Mouse (Mus musculus): ENCODE data around the gene Cdk14. TPM values are rescaled to one million over a fixed set of nuclear protein-coding genes. Genes with fewer than 3 reads are reported as not detected.

The Cdk14 gene
- polyA plus RNA-seq, 1 experiment, result 11.2 TPM

DNA sequence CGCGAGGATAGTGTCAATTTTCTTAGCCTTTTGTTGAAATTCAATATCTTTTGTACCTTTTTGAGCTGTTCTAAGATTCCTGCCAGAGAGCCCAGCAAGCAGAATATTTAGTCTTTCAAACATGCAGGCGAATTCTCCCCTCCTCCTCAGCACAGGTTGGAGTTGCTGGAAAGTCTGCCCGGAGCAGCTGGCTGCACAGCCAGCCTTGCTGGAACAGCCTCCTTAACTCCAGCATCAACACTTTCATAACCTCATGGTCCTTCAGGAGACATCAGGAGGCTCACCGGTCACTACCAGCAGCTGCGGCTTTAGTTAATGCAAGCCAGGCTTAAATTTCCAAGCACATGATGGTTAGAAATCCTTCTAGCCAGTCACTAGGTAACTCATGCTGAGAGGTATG lies 105.8 kb downstream of the Cdk14 start:
- Histone ChIP-seq H3K79me2 (ENCODE audit: control insufficient read depth, insufficient read depth) (peaks cover 75% of the 10 kb centered on the region), H3K36me3 (ENCODE audit: control insufficient read depth, insufficient read depth) (peaks cover 5% of the 10 kb centered on the region), H3ac (ENCODE audit: control insufficient read depth, insufficient read length) (no peak overlapping the region), H3K4me3 (no peak overlapping the region), H3K27me3 (ENCODE audit: control insufficient read depth, insufficient read depth, insufficient read length) (no peaks in the 10 kb centered on the region), H3K4me2 (ENCODE audit: low read depth) (no peak overlapping the region)
- TF ChIP-seq E2F4 (IDR thresholded peaks at IDR 0.05; ENCODE audit: insufficient read depth) (no peak), MAX (IDR thresholded peaks at IDR 0.05; ENCODE audit: low read depth) (no peak), CEBPB (IDR thresholded peaks at IDR 0.05; ENCODE audit: insufficient read depth, poor library complexity, severe bottlenecking) (no peak), POLR2AphosphoS2 (IDR thresholded peaks at IDR 0.05; ENCODE audit: insufficient read length, low read depth) (no peak), TCF3 (IDR thresholded peaks at IDR 0.05; ENCODE audit: insufficient read length, low read depth) (no peak)

DNA sequence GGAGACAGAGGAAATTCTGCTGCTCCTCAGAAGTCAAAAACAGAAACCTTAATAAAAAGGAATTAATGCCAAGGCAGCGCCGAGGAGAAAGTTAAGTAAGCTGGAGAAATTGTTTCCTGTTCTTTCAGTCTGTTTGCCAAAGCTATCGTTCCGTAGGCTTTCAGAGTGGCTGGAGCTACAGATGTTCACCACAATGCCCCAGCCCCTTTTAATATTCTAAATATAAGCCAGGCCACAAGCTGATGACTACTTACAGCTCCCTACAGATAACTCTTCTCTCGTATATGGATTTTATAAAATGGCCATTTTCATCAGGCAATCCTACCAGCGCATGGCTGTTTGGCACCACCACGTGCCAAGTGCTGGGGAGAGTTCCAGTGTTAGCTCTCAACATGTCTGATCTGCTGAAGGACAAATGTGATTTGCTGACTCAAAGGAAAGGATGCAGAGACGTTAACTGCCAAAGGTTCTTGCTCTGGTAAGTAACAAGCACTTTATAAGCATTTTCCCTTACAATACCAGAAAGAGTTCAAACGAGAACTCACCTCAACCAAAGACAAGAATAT lies 106.8 kb downstream of the Cdk14 start:
- Histone ChIP-seq H3K4me3 (no peak overlapping the region), H3K36me3 (ENCODE audit: control insufficient read depth, insufficient read depth) (peaks cover 5% of the 10 kb centered on the region), H3K27me3 (ENCODE audit: control insufficient read depth, insufficient read depth, insufficient read length) (no peaks in the 10 kb centered on the region), H3ac (ENCODE audit: control insufficient read depth, insufficient read length) (no peak overlapping the region), H3K79me2 (ENCODE audit: control insufficient read depth, insufficient read depth) (peaks cover 75% of the 10 kb centered on the region), H3K4me2 (ENCODE audit: low read depth) (no peak overlapping the region)
- TF ChIP-seq POLR2A (IDR thresholded peaks at IDR 0.05; ENCODE audit: insufficient read length, low read depth) (no peak), TCF3 (IDR thresholded peaks at IDR 0.05; ENCODE audit: insufficient read length, low read depth) (no peak), MYOD1 (IDR thresholded peaks at IDR 0.05; ENCODE audit: control insufficient read depth in 1 of 3, insufficient read length in 2 of 3, low read depth in 2 of 3) (no peak), TCF12 (IDR thresholded peaks at IDR 0.05; ENCODE audit: insufficient read depth, poor library complexity, severe bottlenecking) (no peak), MYOG (IDR thresholded peaks at IDR 0.05; ENCODE audit: control insufficient read depth in 1 of 3, insufficient read depth in 1 of 3, insufficient read length in 2 of 3, low read depth in 2 of 3) (no peak), REST (IDR thresholded peaks at IDR 0.05; ENCODE audit: insufficient read depth, insufficient read length) (no peak), CEBPB (IDR thresholded peaks at IDR 0.05; ENCODE audit: insufficient read depth, poor library complexity, severe bottlenecking) (no peak), SRF (IDR thresholded peaks at IDR 0.05; ENCODE audit: control insufficient read depth, insufficient read length, low read depth) (no peak), POLR2AphosphoS2 (IDR thresholded peaks at IDR 0.05; ENCODE audit: insufficient read length, low read depth) (no peak), E2F4 (IDR thresholded peaks at IDR 0.05; ENCODE audit: insufficient read depth) (no peak)

DNA sequence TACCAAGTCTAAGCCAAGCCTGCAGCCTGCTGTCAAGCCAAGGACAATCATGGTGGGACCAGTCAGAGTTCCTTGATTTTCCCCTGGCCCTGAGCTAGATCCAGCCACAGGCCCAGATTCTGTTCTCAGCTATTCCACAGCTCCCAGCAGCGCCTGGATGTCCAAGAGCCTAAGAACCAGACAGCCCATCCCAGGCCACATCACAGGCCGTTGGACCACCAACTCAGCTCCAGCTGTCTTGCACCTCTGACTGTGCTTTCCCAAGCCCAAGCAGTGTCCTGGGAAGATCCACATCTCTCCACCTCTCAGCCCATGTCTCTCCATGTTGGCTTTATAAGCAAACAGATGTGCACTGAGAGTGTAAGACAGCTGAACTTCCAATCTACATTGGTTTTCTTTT lies 114.8 kb downstream of the Cdk14 start:
- no peaks in the 10 kb centered on the region for H3K27me3 ChIP-seq (ENCODE audit: control insufficient read depth, insufficient read depth, insufficient read length)
- no peak overlapping the region for H3K4me3 ChIP-seq
- no peak overlapping the region for H3ac ChIP-seq (ENCODE audit: control insufficient read depth, insufficient read length)
- TF ChIP-seq TCF12 (IDR thresholded peaks at IDR 0.05; ENCODE audit: insufficient read depth, poor library complexity, severe bottlenecking) (no peak), POLR2A (IDR thresholded peaks at IDR 0.05; ENCODE audit: insufficient read length, low read depth) (no peak), MAX (IDR thresholded peaks at IDR 0.05; ENCODE audit: low read depth) (no peak), MYOD1 (IDR thresholded peaks at IDR 0.05; ENCODE audit: control insufficient read depth in 1 of 3, insufficient read length in 2 of 3, low read depth in 2 of 3) (no peak), USF1 (IDR thresholded peaks at IDR 0.05; ENCODE audit: low read depth) (no peak), CEBPB (IDR thresholded peaks at IDR 0.05; ENCODE audit: insufficient read depth, poor library complexity, severe bottlenecking) (no peak), TCF3 (IDR thresholded peaks at IDR 0.05; ENCODE audit: insufficient read length, low read depth) (no peak), SRF (IDR thresholded peaks at IDR 0.05; ENCODE audit: control insufficient read depth, insufficient read length, low read depth) (no peak), MYOG (IDR thresholded peaks at IDR 0.05; ENCODE audit: control insufficient read depth in 1 of 3, insufficient read depth in 1 of 3, insufficient read length in 2 of 3, low read depth in 2 of 3) (no peak), REST (IDR thresholded peaks at IDR 0.05; ENCODE audit: insufficient read depth, insufficient read length) (no peak), POLR2AphosphoS2 (IDR thresholded peaks at IDR 0.05; ENCODE audit: insufficient read length, low read depth) (no peak), E2F4 (IDR thresholded peaks at IDR 0.05; ENCODE audit: insufficient read depth) (no peak)
- peaks cover 4% of the 10 kb centered on the region for H3K36me3 ChIP-seq (ENCODE audit: control insufficient read depth, insufficient read depth)
- H3K4me2 ChIP-seq (ENCODE audit: low read depth), result no peak overlapping the region
- H3K79me2 ChIP-seq (ENCODE audit: control insufficient read depth, insufficient read depth), result peaks cover 79% of the 10 kb centered on the region

DNA sequence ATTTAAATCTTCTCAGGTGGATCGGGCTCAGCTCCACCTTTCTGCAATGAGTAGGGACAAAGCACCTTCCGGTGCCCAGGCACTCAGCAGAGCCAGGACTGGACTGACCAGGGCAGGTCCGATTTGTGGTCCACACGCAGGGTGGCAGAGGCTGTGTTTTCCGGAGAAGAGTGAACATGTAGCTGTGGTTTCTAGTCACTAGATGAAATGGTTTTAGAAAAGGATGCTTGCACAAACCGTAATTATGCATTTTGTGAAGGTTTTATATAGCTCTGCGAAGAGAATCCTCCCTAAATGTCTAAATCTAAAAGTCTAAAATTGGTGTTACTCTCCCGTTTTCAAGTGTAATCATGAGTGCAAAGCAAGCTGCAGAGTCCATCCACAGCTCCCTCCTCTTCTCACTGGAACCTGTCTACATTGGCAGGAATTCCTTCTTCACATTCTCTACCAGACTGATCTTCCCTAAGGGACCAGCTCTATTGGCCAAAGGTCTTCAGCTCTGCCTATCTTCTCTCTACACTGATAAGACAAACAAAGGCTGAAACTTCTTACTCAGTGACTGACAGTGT lies 116.9 kb downstream of the Cdk14 start:
- Histone ChIP-seq H3K79me2 (ENCODE audit: control insufficient read depth, insufficient read depth) (peaks cover 68% of the 10 kb centered on the region), H3K4me3 (no peak overlapping the region), H3K4me2 (ENCODE audit: low read depth) (no peak overlapping the region), H3K27me3 (ENCODE audit: control insufficient read depth, insufficient read depth, insufficient read length) (no peaks in the 10 kb centered on the region), H3K36me3 (ENCODE audit: control insufficient read depth, insufficient read depth) (no peaks in the 10 kb centered on the region), H3ac (ENCODE audit: control insufficient read depth, insufficient read length) (no peak overlapping the region)
- TF ChIP-seq POLR2AphosphoS2 (IDR thresholded peaks at IDR 0.05; ENCODE audit: insufficient read length, low read depth) (no peak), POLR2A (IDR thresholded peaks at IDR 0.05; ENCODE audit: insufficient read length, low read depth) (no peak), MAX (IDR thresholded peaks at IDR 0.05; ENCODE audit: low read depth) (no peak), CEBPB (IDR thresholded peaks at IDR 0.05; ENCODE audit: insufficient read depth, poor library complexity, severe bottlenecking) (no peak), MYOG (IDR thresholded peaks at IDR 0.05; ENCODE audit: control insufficient read depth in 1 of 3, insufficient read depth in 1 of 3, insufficient read length in 2 of 3, low read depth in 2 of 3) (no peak), REST (IDR thresholded peaks at IDR 0.05; ENCODE audit: insufficient read depth, insufficient read length) (no peak), E2F4 (IDR thresholded peaks at IDR 0.05; ENCODE audit: insufficient read depth) (no peak), MYOD1 (IDR thresholded peaks at IDR 0.05; ENCODE audit: control insufficient read depth in 1 of 3, insufficient read length in 2 of 3, low read depth in 2 of 3) (no peak), TCF12 (IDR thresholded peaks at IDR 0.05; ENCODE audit: insufficient read depth, poor library complexity, severe bottlenecking) (no peak), USF1 (IDR thresholded peaks at IDR 0.05; ENCODE audit: low read depth) (no peak), SRF (IDR thresholded peaks at IDR 0.05; ENCODE audit: control insufficient read depth, insufficient read length, low read depth) (no peak), TCF3 (IDR thresholded peaks at IDR 0.05; ENCODE audit: insufficient read length, low read depth) (no peak)
